Mouse (Mus musculus) adipocyte (in vitro differentiated cells): ENCODE results near the gene Nhs.

Source experiments
- DNase-seq: peaks from one replicate; pipeline ENCODE4 v3.0.0-alpha.2; 2016; ENCODE audit warnings: low spot score

The Nhs gene

DNA sequence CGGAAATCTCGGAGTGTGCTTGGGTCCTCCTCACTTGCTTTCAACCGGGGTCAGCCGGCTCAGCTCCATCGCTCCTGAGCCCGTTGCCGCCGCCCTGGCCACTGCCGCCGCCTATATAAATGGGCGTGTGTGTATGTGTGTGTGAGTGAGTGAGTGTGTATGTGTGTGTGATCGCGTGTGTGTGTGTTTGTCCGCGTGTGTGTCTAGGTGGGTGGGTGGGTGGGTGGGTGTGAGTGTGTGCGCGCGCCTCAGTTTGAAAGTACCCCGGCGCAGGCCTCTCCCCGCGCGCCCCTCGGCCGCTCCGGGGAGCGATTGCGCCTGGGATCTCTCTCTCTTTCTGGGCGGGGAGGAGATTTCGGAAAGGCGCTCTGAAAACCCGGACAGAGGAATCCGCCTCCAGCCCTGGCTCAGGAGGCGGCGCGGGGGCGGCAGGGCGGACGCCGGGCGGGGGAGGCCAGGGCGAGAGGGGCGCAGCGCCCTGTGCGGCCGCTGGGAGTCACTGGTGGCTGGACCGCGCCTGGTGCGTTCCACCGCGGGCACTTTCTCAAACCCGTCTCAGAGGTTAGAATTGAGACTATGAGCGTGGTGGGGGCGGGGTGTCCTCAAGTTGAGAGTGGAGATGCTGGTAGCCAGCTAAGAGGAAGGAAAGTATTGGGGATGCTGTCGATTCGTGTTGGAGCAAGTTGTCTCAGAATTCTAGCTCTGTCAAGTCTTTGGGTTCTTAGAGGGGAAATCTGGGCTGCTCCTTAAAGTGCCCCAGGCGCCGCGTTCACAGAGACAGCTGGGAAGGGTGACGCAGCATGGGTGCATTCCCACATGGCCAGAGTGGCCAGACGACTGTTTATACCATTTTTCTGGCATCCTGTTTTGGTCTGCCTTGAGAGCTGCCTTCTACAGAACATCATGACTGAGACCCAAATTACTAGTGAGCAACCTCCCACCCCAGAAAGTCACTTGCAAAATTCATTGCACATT is at the start of gene Nhs:
TSS of gene Nhs (minus strand) at position 94 of the 975 bp plus-strand sequence.
- no peak for DNase-seq

DNA sequence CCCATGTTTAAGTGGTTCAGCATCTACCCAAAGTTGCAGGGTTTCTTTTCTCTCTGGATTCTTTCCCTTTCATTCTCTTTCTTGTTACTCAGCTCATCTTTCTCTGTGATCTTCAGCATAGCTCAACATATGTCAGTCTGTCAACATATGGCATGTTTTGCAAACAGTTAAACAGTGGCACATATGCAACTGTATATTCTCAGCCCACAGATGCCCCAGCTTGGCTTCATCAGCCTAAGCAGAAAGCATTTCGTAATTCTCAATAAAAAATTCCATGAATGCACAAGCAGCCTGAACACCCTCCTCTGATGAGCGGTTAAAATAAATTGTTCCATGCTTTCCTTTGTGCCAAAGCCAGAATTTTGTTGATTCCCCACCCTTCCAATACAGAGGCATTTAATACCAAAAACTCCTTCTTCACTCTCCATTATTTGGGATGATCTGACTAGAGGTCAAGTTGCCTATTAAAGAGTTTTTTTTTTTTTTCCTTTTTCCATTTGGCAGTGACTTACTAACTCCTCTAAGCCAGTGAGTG is 46.9 kb upstream of the Nhs start:
- DNase-seq, result no peak

DNA sequence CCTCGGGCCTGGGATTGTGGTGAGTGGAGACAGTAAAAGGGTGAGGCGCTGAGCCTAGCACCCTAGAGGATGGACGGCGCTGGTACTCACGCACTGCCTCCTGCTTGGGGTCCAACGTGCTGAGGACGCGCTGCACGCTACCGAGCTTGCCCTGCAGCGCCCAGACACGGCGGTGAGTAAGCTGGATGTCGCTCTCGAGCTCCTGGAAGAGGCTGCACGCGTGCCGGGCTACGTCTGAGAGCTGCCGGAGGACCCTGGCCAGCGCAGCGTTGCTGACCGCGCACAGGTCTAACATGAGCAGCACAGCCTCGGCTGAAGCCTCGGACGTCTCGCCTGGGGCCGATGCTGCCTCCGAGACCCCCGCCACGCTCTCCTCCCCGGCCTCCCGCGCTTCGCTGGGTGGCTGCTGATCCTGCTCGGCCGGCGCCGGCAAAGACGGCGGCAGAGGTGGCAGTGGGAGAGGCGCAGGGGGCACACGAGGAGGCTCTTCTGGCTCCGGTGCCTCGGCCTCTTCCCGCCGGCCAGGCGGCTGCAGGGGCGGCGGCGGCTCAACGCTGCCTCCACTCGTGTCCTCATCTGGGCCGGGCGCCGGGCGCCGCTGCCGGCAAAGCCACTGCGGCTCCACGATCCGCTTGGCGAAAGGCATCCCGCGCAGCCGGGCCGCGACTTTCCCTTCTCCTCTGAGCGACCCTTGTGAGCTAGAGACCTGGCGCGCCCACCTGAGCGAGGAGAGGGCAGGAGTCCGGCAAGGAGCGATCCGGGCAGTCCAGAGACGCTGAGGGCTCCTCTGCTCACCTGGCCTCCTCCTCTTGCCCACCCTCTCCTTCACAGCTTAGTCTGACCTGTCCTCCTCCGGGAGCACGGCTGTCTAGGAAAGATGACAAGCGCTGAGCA is 540 bp downstream of the Nhs start:
- DNase-seq, result no peak

DNA sequence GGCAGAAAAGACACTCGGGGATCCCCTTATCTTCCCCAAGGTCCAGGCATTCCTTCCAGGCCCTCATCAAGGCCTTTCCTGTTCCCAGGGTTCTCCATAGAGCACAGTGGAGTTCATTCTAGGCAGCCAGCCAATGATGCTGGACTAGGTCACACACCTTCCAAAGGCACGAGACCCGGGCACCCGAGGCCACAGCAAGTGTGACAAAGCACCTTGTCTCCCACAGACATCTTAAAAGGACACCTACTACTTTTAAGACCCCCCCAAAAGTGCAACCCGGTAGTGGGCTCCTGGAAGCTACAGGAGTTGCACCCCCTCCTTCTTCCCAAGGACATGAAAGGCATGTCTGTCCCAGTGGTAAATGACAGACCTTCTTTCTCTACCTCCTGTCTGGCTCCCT is 1.4 kb downstream of the Nhs start:
- DNase-seq, result no peak

DNA sequence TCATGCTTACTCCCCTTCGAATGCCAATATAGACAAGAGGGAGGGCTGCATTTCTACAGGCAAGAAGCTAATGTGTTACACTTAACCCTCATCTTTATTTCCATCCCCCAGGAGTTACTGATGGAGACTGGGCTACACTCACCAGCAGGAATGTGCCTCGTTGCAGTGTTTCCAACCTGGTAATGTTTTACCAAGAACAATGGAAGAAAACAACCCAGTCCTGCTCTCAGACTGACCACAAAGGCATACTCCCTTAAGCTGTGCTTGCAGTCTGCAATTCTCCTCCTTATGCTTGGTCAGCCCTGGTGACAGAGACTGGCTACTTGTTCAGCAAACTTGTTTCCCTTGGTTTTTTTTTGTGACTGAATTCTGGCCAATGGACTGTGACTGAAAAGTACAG is 21.7 kb downstream of the Nhs start:
- no peak for DNase-seq

DNA sequence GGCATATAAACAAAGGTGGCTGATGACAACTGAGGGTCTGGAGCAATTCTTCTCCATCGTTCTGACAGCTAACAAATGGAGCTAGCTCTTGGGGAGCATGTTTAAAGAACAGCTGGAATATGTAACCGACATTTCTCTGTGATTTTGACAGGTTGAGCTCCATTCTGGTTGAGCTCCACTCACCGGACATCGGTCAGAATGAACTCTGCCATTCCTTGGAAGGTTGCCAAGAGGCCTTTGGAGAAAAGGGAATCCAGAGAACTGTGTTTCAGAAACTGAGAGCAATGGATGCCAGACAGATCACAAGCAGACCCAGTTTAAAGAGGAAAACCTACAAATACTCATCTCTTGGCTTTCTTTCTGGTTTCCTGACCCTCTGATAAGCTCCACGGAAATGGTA is 46.3 kb downstream of the Nhs start:
- peak; percentile 5 for DNase-seq

DNA sequence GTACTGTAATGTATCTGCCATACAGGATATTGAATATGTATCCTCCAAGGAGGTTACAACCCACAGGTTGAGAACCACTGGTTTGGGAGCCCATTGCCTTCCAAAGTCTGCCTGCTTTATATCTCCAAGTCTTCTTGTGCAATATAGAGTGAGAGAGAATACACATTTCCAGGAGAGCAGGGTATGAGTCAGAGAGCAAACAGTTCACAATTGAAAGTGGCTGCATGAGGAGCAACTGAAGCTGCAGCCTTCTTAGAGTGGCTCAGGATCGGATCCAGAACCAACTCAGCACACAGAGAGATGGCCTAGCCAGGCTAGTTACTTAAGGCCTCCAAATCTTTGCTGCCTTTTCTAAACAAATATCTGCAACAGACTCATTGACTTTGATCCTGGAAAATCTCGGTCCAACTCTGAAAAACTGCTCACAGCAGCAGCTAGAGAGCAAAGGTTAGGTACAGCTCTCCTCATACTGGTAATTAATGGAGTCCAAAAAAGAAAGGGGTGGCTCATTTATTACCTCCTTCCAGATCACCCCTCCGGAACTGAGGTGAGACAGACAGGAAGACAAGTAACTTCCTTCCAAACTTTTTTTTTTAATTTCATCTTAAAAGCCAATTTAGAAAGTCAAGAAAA is 56.6 kb downstream of the Nhs start:
- no peak for DNase-seq

DNA sequence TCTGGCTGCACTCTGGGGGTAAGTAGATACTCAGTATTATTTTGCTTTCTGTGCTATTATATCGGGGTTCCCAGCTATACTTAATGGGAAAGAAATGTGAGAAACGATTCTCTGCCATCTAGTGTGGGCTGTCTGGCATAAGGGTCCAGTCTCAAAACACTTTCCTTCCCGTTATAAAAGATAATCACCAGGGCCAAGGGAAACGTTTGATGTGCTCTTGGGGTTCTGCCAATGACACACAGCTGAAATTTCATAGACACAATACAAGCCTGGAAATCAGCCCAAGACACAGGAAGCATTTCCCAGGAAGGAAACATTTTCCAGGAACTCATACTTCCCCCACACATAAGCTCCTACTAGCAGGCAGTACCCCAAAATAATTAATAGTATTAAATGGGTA is 61.2 kb downstream of the Nhs start:
- no peak for DNase-seq

DNA sequence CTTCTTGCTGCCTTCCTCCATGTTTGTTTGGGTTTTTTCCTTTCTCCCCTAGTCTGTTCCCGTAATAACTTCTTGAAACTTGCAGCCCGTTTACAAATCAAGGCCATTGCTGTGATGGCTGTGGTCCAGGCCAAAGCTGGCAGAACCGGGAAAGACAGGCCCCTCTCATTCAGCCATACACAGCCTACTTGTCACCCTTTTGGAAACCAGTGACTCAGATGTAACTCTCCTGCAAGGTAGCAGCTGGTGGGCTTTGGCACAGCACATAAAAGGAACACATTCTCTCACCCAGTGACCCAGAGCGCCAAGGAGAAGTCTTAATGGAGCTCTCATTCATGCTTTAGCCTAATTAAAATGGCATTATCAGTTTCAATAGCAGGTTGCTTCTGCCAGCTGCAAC is 72.2 kb downstream of the Nhs start:
- DNase-seq, result no peak

DNA sequence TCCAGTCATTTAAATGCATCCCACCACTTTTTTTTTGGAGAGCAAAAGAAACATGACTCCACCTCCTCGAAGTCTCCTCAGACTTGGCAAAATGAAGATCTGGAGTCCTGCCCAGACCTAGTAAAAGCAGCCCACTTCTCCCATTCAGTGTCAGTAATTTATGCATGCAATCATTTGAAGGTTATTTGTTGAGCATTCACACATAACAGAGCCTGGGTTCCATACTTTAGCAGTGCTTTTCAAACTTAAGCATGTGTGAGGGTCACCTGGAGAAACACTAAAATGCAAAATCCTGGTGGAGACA is 73.7 kb downstream of the Nhs start:
- DNase-seq, result no peak

DNA sequence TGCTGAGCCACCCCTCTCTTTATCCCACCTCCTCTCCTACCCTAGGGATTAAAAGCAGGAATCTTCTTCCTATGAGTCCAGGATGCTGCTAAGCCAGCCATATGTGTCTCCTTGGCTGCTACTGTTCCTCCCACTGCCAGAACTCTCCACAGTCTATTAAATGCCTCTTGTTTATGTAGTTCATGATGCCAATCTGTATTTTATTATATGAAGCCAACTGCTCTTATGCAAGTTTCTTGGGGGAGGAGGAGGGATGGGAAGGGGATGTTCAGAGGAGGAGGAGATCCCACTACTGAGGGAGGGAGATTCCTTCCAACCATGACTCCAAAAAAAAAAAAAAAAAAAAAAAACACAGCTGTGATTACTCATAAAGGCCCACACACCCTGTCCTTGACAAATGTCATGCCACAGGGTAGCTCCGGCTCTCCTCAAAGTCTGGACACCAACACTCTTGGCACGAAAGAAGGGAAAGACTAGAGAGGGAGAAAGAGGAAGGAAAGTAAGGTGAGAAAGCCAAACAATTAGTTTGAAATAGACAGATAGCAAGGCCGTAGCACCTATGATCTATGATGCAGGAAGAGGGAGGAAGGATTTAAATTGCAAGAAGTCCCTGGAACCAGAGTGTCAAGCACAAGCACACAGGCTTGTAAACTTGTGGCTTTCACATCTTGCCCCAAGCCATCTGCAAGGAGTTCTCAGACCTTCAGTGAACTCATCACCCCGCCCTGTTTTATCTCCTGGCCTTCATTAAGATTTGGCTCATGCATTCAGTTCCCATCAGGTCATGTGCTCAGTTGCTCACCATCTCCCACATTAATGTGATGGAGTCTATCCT is 74.3 kb downstream of the Nhs start:
- DNase-seq, result no peak

DNA sequence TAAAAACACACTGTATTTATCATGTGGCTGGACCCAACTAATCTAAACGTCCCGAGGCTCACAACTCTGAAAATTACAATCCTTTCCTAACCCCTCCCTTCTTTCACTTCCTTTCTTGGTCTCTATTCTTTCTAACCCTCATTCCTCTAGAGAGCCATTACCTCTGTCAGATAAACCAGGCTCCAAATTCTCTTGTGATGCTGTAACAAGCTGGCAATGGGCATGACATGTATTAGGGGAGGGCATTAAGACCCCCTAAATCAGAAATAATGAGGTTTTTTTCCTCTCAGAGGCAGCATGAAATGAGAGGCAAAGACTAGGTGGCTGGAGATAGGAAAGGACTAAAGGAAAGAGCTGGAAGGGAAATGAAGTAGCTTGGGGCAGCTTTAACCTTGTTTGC is 96.4 kb downstream of the Nhs start:
- DNase-seq, result no peak

DNA sequence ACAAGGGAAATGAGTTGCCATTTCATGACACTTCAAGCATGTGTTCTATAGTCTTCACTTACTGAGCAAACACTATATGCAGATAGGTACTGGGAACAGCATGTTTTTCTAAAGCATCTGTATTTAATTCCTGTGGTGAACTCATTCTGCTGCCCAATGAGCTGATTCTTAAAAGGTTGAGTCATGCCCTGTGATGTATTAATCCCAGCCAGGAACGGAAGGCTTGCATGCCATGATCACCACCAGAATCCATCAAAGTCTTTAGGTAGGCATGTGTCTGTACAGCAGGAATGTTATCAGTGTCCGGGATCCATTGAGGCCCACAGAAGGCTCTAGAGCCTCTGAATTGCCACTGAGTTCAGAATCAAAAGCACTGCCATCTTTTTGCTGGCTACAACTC is 103.9 kb downstream of the Nhs start:
- no peak for DNase-seq

DNA sequence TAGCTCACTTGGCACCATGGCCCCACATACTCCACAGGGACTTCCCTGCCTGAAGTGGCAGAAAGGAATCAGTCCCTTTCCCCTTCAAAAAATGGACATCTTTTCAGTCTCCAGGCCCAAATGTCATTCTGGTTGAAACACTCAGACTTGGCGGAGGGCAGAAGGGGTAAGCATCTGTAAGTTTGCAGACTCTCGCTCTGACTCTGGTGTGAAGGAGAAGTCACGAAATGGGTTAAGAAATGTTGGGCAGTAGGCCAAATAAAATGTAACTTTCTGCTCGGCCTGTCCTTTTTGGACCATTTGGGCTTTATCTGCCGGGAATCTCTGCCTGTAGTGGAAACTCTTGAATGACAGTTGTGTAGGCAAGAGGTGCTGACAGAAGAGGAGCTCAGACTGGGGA is 106.0 kb downstream of the Nhs start:
- DNase-seq, result no peak

DNA sequence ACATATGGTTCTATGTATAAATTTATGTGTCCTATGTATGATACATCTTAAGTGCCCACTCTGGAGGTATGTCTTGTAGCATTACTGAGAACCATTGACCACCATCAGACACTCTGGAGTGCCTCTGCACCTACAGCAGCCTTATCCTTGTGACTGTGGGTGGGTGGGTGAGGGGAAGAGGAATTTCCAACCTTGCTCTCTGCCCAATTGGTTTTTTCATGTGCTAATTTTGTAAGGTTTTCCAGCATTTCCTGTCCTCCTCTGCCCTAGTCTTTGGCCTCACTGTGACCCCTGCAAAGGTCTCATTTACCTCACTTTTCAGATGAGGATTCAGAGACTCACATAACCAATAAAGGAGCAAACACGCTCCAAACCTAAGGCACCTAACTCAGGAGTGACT is 107.0 kb downstream of the Nhs start:
- no peak for DNase-seq

DNA sequence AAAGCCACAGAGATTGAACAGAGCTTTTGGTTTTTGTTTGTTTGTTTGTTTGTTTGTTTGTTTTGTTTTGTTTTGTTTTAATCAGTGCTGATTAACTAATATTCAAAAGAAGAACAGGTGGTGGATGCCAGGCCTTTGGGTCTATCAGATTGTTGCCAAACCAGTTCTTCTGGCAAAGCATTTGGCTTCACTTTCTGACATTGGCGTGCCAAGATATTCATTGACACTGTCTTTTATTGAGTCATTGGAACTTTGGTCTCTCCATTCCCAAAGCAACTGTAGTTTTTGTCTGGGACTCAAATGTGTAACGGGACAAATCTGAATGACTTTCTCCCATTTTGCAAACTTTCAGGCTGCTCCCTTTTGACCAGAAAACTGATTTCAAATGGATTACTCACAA is 109.9 kb downstream of the Nhs start:
- DNase-seq, result no peak

DNA sequence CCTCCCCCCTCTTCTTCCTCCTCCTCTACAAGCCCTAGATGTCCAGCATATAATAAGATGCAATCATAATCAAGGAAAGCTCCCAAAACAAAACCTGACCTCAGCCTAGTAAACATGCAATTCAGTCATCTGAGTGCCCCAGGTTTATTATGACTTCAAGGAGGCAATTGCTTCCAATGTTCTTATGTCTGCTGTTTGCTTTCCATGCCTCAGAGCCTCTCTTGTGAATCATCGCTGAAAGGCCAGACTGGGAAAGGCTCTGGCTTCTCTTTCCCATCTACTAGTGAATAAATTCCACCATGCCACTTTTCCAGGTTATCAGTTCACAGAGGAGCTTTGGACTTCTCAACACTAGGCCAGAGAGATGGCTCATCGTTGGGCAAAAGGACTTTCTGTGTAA is 114.0 kb downstream of the Nhs start:
- DNase-seq, result no peak

DNA sequence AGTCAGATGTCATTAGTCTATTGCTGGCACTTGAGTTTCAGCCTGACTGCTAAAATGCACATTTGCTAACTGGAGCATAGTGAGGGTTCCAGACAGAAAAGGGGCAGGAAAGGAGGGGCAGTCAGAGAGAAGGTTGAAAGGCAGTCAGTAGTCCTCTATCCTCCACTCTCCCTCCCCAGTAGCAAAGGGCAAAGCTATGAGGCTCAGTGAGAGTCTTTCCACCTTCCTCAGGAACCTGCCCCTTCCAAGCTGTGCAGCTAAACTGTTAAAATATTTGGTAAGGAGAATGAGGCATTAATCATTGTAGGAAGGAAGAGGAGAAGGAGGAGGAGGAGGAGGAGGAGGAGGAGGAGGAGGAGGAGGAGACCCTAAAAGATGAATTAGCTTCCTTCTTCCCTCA is 115.4 kb downstream of the Nhs start:
- no peak for DNase-seq

DNA sequence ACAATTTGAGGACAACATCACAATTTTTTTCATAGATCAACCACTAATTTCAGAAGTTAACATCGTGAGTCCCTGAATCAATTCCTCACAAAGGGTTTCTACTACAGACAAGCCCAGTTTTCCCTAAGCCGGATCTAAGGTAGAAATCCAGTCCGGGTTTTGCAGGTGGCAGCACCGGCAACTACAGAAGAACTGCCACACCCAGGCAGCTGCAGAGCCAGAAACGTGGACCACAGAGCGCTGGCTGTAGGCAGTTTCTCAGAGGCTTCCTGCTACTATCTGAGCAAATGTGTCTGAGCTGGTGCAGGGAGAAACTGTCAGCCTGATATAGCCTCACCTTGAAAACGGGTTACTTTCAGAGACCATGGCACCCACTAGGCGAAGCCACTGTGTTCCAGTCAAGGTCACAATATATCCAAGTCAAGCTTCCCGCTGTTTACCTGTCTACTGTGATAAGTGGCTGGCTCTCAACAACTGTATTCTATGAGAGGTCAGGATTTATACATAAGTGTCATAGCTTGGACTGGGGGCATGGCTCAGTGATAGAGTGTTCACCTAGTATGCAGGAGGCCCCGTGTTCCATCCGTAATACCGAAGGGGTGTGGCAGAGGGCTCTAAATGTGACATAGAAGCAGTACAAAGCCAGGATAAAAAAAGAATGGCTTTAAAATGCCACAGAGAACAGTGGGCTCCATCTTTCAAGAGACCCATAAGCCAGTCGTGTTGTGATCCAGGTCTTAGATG is 134.1 kb downstream of the Nhs start:
- no peak for DNase-seq

DNA sequence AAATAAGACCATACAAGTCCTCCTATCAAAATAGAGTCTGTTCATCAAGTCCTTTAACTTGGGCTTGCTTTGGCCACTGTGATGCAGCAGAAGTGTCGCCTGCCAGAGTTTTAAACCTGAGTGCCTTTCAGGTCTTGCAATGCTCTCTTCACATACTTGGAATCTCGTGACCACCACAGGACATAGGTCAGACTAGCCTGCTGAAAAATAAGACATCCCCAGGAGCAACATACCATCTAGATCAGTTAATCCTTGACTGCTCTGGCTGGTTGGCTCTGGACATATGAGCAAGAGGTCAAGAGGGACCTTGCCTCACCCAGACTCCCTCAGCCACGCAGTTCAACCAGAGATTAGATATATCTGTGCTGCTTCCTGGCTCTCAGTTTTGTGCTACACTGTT is 137.8 kb downstream of the Nhs start:
- DNase-seq, result no peak

DNA sequence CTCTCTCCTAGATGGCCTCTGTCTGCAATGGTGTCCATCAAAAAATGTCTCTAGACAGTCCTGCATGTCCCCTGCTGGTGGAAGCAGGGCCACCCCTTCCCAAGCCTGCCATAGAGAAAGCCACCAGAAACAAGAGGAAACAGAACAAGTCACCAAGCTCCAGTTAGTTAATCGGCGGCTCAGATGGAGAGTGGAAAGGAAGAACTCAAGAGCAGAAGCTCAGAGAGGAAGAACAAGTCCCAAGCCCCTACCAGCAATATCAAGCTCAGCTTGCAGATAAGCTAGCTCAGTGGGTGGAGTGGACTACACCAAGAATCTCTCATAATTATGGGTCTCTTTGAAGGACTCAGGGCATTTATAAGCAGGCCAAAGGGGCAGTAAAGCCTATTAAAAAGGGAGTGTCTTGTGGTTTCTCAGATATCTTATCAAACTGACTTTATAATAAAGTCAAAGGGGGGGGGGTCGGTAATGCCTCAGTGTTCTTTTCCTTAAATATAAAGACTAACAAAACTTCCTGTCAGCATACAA is 139.4 kb downstream of the Nhs start:
- DNase-seq, result no peak
